9 mouse cellular contexts compared by ENCODE assay signal in the genomic region with DNA sequence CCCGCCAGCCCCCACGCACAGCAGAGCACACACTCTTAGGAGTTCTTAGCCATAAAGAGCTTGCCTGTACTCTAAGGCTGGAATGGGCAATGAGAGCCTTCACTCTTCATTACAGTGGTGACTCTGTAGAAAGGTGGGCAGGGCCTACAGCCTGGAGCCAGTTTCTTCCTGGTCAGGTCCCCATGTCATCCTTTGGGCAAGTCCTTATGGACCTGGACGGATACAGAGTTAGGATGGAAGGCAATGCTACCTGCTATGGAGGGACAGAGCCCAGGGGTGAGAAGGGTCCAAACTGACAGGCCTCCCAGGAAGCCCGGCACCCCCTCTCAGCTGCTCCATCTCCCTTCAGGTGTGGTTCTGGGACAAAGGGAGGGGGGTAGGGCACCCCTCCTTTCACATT. TPM values are rescaled to one million over a fixed set of nuclear protein-coding genes. Genes with fewer than 3 reads are reported as not detected.
DNase-seq lines count a peak whose midpoint lies in the region; ATAC-seq and TF ChIP-seq lines count a peak whose summit lies in the region.
"Had no signal": no experiment of that assay in that cellular context is flagged by ENCODE, and none has a peak within 500 bp of the region (broad histone marks: within the 10 kb centered on the region; RNA-seq: fewer than 3 reads in every experiment).

No protein-coding gene starts in this region.

- WGBS in kidney, adult 2 months, result 48% methylated on average over 4 of the region's 4 CpGs
- 59% methylated on average over 4 of the region's 4 CpGs for WGBS in embryonic facial prominence, embryonic 12.5 days
- 71% methylated on average over 4 of the region's 4 CpGs for WGBS in limb, embryonic 15.5 days

- no peak for TF ChIP-seq CTCF in kidney, adult 2 months (conservative IDR thresholded peaks at IDR 0.05; ENCODE audit: insufficient read depth, insufficient read length, low read depth, low read length)

- no peak for ATAC-seq in embryonic facial prominence, embryonic 12.5 days (ENCODE audit: insufficient number of reproducible peaks, insufficient read depth, low FRiP score, low TSS enrichment)
- no peak for ATAC-seq in limb, embryonic 15.5 days (ENCODE audit: insufficient number of reproducible peaks, low FRiP score, low TSS enrichment, low read depth)
- ATAC-seq: Patski had no signal

- no peaks in the 10 kb centered on the region for H3K36me3 ChIP-seq in kidney, adult 2 months (ENCODE audit: control insufficient read depth, insufficient read depth, low read length)
- H3K36me3 ChIP-seq in embryonic facial prominence, embryonic 12.5 days, result no peaks in the 10 kb centered on the region
- no peaks in the 10 kb centered on the region; the same call in 1 of the 2 replicates for H3K36me3 ChIP-seq in limb, embryonic 15.5 days
- H3K36me3 ChIP-seq: liver, embryonic 13.5 days had no signal

- H3K27me3 ChIP-seq in kidney, adult 2 months (replicated peaks; ENCODE audit: control insufficient read depth, insufficient read depth, low read length), result no peaks in the 10 kb centered on the region
- H3K27me3 ChIP-seq in embryonic facial prominence, embryonic 12.5 days, result no peaks in the 10 kb centered on the region
- H3K27me3 ChIP-seq in limb, embryonic 15.5 days, result no peaks in the 10 kb centered on the region
- H3K27me3 ChIP-seq: Patski had no signal

- no peaks in the 10 kb centered on the region for H3K9me3 ChIP-seq in embryonic facial prominence, embryonic 12.5 days
- H3K9me3 ChIP-seq in limb, embryonic 15.5 days, result no peaks in the 10 kb centered on the region
- H3K9me3 ChIP-seq: liver, embryonic 13.5 days had no signal

- H3K4me1 ChIP-seq in kidney, adult 2 months (ENCODE audit: control insufficient read depth, insufficient read depth, low read length), result peaks cover 80% of the 10 kb centered on the region
- peaks cover 61% of the 10 kb centered on the region for H3K4me1 ChIP-seq in brown adipose tissue, adult 24 weeks (ENCODE audit: control insufficient read depth, insufficient read depth, insufficient read length, low read length)
- peaks cover 77% of the 10 kb centered on the region for H3K4me1 ChIP-seq in embryonic facial prominence, embryonic 12.5 days
- peaks cover 79% of the 10 kb centered on the region for H3K4me1 ChIP-seq in limb, embryonic 15.5 days

- no peak overlapping the region for H3K9ac ChIP-seq in embryonic facial prominence, embryonic 12.5 days
- no peak overlapping the region for H3K9ac ChIP-seq in limb, embryonic 15.5 days
- H3K9ac ChIP-seq: liver, embryonic 13.5 days had no signal

- peak; percentile 1 for DNase-seq in kidney, adult 2 months
- no peak for DNase-seq in kidney, postnatal 4 days
- no peak for DNase-seq in adrenal gland, adult 8-10 months
- no peak for DNase-seq in adrenal gland, postnatal 14 days
- DNase-seq: liver, embryonic 13.5 days had no signal

- no peak overlapping the region for H3K4me3 ChIP-seq in kidney, adult 2 months (ENCODE audit: insufficient read depth, low read depth, low read length)
- H3K4me3 ChIP-seq in brown adipose tissue, adult 24 weeks (ENCODE audit: insufficient read depth, low read depth, low read length), result peak overlapping the region; percentile 2; the same call in 1 of the 2 replicates
- H3K4me3 ChIP-seq in embryonic facial prominence, embryonic 12.5 days, result no peak overlapping the region
- no peak overlapping the region for H3K4me3 ChIP-seq in limb, embryonic 15.5 days
- H3K4me3 ChIP-seq: liver, embryonic 13.5 days had no signal

- TF ChIP-seq POLR2A in kidney, adult 2 months (IDR thresholded peaks at IDR 0.05; ENCODE audit: low read depth, low read length), result no peak

- H3K27ac ChIP-seq in kidney, adult 2 months (ENCODE audit: insufficient read depth, low read depth, low read length), result peak overlapping the region; percentile 88
- peak overlapping the region; percentile 93 for H3K27ac ChIP-seq in brown adipose tissue, adult 24 weeks (replicated peaks; ENCODE audit: low read depth, low read length)
- H3K27ac ChIP-seq in embryonic facial prominence, embryonic 12.5 days, result peak overlapping the region; percentile 30
- H3K27ac ChIP-seq in limb, embryonic 15.5 days, result peak overlapping the region; percentile 47; the same call in 1 of the 2 replicates

- no peak overlapping the region for H3K4me2 ChIP-seq in embryonic facial prominence, embryonic 12.5 days (replicated peaks)
- H3K4me2 ChIP-seq in limb, embryonic 15.5 days, result no peak overlapping the region
- H3K4me2 ChIP-seq: liver, embryonic 13.5 days had no signal

RNA-seq across cellular contexts. Expression of a gene that starts 7.8 kb away (rescaled TPM):
- 115 and 137 TPM in 2 replicates for polyA plus RNA-seq in kidney, adult 2 months (2012; rRNA removed)
- polyA plus RNA-seq in brown adipose tissue, adult 24 weeks (2012; ENCODE audit: insufficient read depth, insufficient read length, missing spikeins), result 6.5 and 8.7 TPM in 2 replicates
- 40.0 and 41.1 TPM in 2 replicates for polyA plus RNA-seq in embryonic facial prominence, embryonic 12.5 days (2016; fragmentation: Nextera tagmentation; extraction: Ambion mirVana)
- 35.3 and 35.4 TPM in 2 replicates for polyA plus RNA-seq in limb, embryonic 15.5 days (2015; fragmentation: Nextera tagmentation; extraction: Ambion mirVana)
- 100 to 1,000 TPM in 2 of 4 experiments, 10 to 100 TPM in 2; 86.1 to 150 (median 104) TPM for total RNA-seq in adrenal gland, adult 8-10 months (2022)
- 59.6 and 67.1 TPM in 2 replicates for total RNA-seq in adrenal gland, postnatal 14 days (2021)

RNA-seq across cellular contexts. Expression of a gene that starts 45.0 kb away (rescaled TPM):
- polyA plus RNA-seq in kidney, adult 2 months (2012; rRNA removed), result 0.17 and 0.29 TPM in 2 replicates
- not detected in 2 replicates for polyA plus RNA-seq in brown adipose tissue, adult 24 weeks (2012; ENCODE audit: insufficient read depth, insufficient read length, missing spikeins)
- polyA plus RNA-seq in embryonic facial prominence, embryonic 12.5 days (2016; fragmentation: Nextera tagmentation; extraction: Ambion mirVana), result not detected in 2 replicates
- polyA plus RNA-seq in limb, embryonic 15.5 days (2015; fragmentation: Nextera tagmentation; extraction: Ambion mirVana), result 0.28 and 1.6 TPM in 2 replicates
- total RNA-seq in adrenal gland, adult 8-10 months (2022), result not detected
- total RNA-seq in adrenal gland, postnatal 14 days (2021), result 0.41 TPM in 1 of 2 replicates, not detected in the other
- polyA plus RNA-seq: Patski had no signal

Comparison
In these comparisons a context has a peak if more than half of its experiments do, and no peak if none do; other contexts are left out.
1. H3K27ac ChIP-seq: peak in every context shown above with its lines; median percentile 93 in brown adipose tissue, adult 24 weeks; 88 in kidney, adult 2 months; 47 in limb, embryonic 15.5 days; 30 in embryonic facial prominence, embryonic 12.5 days.